Mouse (Mus musculus): ENCODE data around the gene Polg2.

Polg2 gene

DNA sequence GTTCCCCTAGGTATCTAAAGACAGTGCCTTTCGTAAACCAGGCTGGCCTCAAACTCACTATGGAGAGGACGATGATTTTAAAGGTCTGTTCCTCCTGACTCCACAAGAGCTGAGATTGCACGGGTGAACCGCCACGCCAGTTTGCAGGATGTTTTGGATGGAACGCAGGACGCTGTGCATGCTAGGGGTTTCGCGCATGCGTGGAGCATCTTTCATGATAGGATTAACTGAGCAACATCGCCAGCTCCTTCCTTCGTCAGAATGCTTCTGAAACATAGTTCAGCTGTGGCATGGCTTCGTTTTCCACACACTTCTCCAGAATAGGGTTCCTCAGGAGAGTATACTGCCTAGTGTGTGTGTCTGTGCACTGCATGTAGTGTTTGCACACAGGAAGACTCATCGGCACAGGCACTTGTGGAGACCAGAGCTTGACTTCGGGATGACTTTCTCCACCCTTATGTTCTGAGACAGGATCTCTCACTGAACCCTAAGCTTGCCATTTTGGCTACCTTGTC, 55.7 kb downstream of the Polg2 start:
- TF ChIP-seq GATA4 (IDR thresholded peaks at IDR 0.05; ENCODE audit: insufficient replicate concordance, low read length): no peak

GRCm38 (mm10) chr11:106722831-106723361, 56.4 kb downstream of the Polg2 start:
- TF ChIP-seq GATA4 (IDR thresholded peaks at IDR 0.05; ENCODE audit: insufficient replicate concordance, low read length): no peak

DNA sequence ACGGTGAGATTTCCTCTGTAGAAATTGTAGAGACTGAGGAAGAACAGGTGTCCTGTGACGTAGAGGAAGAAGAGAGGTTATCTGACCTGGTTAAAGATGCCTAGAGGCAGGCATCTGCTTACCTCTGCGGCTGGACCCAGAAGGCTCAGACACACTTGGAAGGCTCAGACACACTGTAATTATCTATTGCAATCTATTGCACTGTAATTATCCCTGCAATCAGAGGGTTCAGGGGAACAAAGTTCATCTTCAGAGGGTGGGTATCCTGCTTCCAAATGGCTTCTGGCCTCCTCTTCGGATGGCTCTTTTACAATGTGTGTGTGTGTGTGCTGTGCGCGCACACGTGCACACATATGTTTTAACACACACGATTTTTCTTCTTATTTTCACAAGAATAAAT, 59.0 kb downstream of the Polg2 start:
- no peak for TF ChIP-seq GATA4 (IDR thresholded peaks at IDR 0.05; ENCODE audit: insufficient replicate concordance, low read length)
